Mouse (Mus musculus) forebrain, embryonic 12.5 days (tissue): ENCODE data around the gene Urah. TPM values are rescaled to one million over a fixed set of nuclear protein-coding genes. Genes with fewer than 3 reads are reported as not detected.

Experiments
- ATAC-seq: fragments of 200-750 bp; cut with Nextera tagmentation; 2 replicates; pipeline ENCODE4 v1.8.0; 2017; ENCODE audit warnings: moderate TSS enrichment; ENCODE audit not compliant: low FRiP score
- H3K27ac ChIP-seq: fragments of 300-500 bp; sonication (generic); 2 replicates; pipeline ENCODE4 v1.5.1; 2016; ENCODE audit warnings: mild to moderate bottlenecking
- H3K27me3 ChIP-seq: fragments of 300-500 bp; sonication (generic); 2 replicates; pipeline ENCODE4 v1.6.1; 2016; ENCODE audit warnings: mild to moderate bottlenecking
- H3K36me3 ChIP-seq: fragments of 300-500 bp; sonication (generic); replicated peaks from 2 replicates; pipeline ENCODE4 v1.6.1; 2016; ENCODE audit warnings: mild to moderate bottlenecking
- H3K4me1 ChIP-seq: fragments of 300-500 bp; sonication (generic); 2 replicates; pipeline ENCODE4 v1.6.1; 2016
- H3K4me2 ChIP-seq: fragments of 300-500 bp; sonication (generic); 2 replicates; pipeline ENCODE4 v1.6.1; 2016; ENCODE audit warnings: mild to moderate bottlenecking, moderate library complexity
- H3K4me3 ChIP-seq: fragments of 300-500 bp; sonication (generic); replicated peaks from 2 replicates; pipeline ENCODE4 v1.5.1; 2016; ENCODE audit warnings: mild to moderate bottlenecking
- H3K9ac ChIP-seq: fragments of 300-500 bp; sonication (generic); 2 replicates; pipeline ENCODE4 v1.6.1; 2016; ENCODE audit warnings: mild to moderate bottlenecking
- H3K9me3 ChIP-seq: fragments of 300-500 bp; sonication (generic); 2 replicates; pipeline ENCODE4 v1.6.1; 2016
- WGBS: fragments of 180-500 bp; shearing (Covaris S2); methylation state at CpG from one replicate; pipeline ENCODE4 v1.1.7; 2016; 5-methylcytosine and 5-hydroxymethylcytosine counted together
- polyA plus RNA-seq: library from polyadenylated mRNA; unstranded; fragments of >200 nt; fragmentation: Nextera tagmentation; extraction: Ambion mirVana; gene quantifications from 2 replicates; pipeline ENCODE4 v1.2.1, GENCODE M21; 2016

The Urah gene
- polyA plus RNA-seq, 1 experiment from 2014 or later = not detected

- Histone ChIP-seq H3K36me3 (peaks cover 60% of the 10 kb centered on the region), H3K27ac (peak within 1 kb of the TSS; percentile 89), H3K4me3 (peak within 1 kb of the TSS; percentile 78), H3K9me3 (no peaks in the 10 kb centered on the region), H3K27me3 (no peaks in the 10 kb centered on the region), H3K4me2 (peak within 1 kb of the TSS; percentile 97), H3K9ac (peak within 1 kb of the TSS; percentile 90), H3K4me1 (peaks cover 32% of the 10 kb centered on the region)
- 39% methylated on average over 40 of the region's 40 CpGs for WGBS
- ATAC-seq = peak; percentile 57
These were observed 23.0 kb downstream of the Urah start, which contains the start of gene Bet1l for GRCm38 (mm10) chr7:140857550-140858505. Gene Bet1l, minus strand, starts transcription at chr7:140857577.

GRCm38 (mm10) chr7:140858746-140859145 lies 23.9 kb downstream of the Urah start:
- 94% methylated on average over 8 of the region's 8 CpGs for WGBS
- Histone ChIP-seq H3K27me3 (no peaks in the 10 kb centered on the region), H3K4me2 (peak overlapping the region; percentile 97), H3K4me1 (peaks cover 32% of the 10 kb centered on the region), H3K27ac (no peak overlapping the region), H3K9ac (no peak overlapping the region), H3K9me3 (no peaks in the 10 kb centered on the region), H3K36me3 (peaks cover 60% of the 10 kb centered on the region), H3K4me3 (0 out of 2 replicates have a peak overlapping the region, but pooled peaks have one; percentile 78)
- ATAC-seq = no peak

- Histone ChIP-seq H3K9ac (no peak overlapping the region), H3K9me3 (no peaks in the 10 kb centered on the region), H3K4me2 (no peak overlapping the region), H3K27ac (no peak overlapping the region), H3K4me1 (peaks cover 29% of the 10 kb centered on the region), H3K36me3 (peaks cover 62% of the 10 kb centered on the region), H3K4me3 (no peak overlapping the region), H3K27me3 (no peaks in the 10 kb centered on the region)
- 81% methylated on average over 6 of the region's 6 CpGs for WGBS
- no peak for ATAC-seq
These were observed 25.2 kb downstream of the Urah start for GRCm38 (mm10) chr7:140859997-140860396.

GRCm38 (mm10) chr7:140860728-140861127 lies 25.9 kb downstream of the Urah start:
- H3K4me2 ChIP-seq = no peak overlapping the region
- H3K9me3 ChIP-seq = no peaks in the 10 kb centered on the region
- H3K27me3 ChIP-seq = no peaks in the 10 kb centered on the region
- H3K4me1 ChIP-seq = peaks cover 22% of the 10 kb centered on the region
- no peak for ATAC-seq
- WGBS = 94% methylated on average over 5 of the region's 5 CpGs
- H3K27ac ChIP-seq = no peak overlapping the region
- no peak overlapping the region for H3K4me3 ChIP-seq
- H3K36me3 ChIP-seq = peaks cover 63% of the 10 kb centered on the region
- no peak overlapping the region for H3K9ac ChIP-seq

GRCm38 (mm10) chr7:140864761-140865160 lies 29.9 kb downstream of the Urah start:
- Histone ChIP-seq H3K4me1 (0 out of 2 replicates have a peak, but pooled peaks cover under 1% of the 10 kb centered on the region), H3K9ac (no peak overlapping the region), H3K27me3 (no peaks in the 10 kb centered on the region), H3K9me3 (no peaks in the 10 kb centered on the region), H3K36me3 (peaks cover 65% of the 10 kb centered on the region), H3K4me2 (no peak overlapping the region), H3K27ac (no peak overlapping the region), H3K4me3 (no peak overlapping the region)
- no peak for ATAC-seq
- whole genome bisulfite sequencing = 95% methylated on average over 12 of the region's 12 CpGs

- no peaks in the 10 kb centered on the region for H3K27me3 ChIP-seq
- 87% methylated on average over 4 of the region's 4 CpGs for WGBS
- ATAC-seq = no peak
These were observed 39.4 kb downstream of the Urah start for GRCm38 (mm10) chr7:140874224-140874623.

GRCm38 (mm10) chr7:140877364-140877763 lies 42.5 kb downstream of the Urah start:
- Histone ChIP-seq H3K9me3 (no peaks in the 10 kb centered on the region), H3K9ac (no peak overlapping the region; the same call in 1 of the 2 replicates), H3K27me3 (no peaks in the 10 kb centered on the region), H3K27ac (no peak overlapping the region), H3K4me3 (no peak overlapping the region), H3K4me1 (peaks cover 7% of the 10 kb centered on the region), H3K4me2 (no peak overlapping the region), H3K36me3 (peaks cover 33% of the 10 kb centered on the region)
- WGBS = 92% methylated on average over 6 of the region's 6 CpGs
- no peak for ATAC-seq

More at GRCm38 (mm10) chr7:140874224-140874623, 39.4 kb downstream of the Urah start:
- Histone ChIP-seq H3K36me3 (peaks cover 39% of the 10 kb centered on the region), H3K9me3 (no peaks in the 10 kb centered on the region), H3K4me2 (no peak overlapping the region), H3K4me3 (no peak overlapping the region), H3K4me1 (no peaks in the 10 kb centered on the region), H3K9ac (no peak overlapping the region), H3K27ac (no peak overlapping the region)

GRCm38 (mm10) chr7:140879355-140879754 lies 44.5 kb downstream of the Urah start:
- no peak overlapping the region for H3K4me2 ChIP-seq
- H3K27ac ChIP-seq = no peak overlapping the region
- WGBS = 92% methylated on average over 7 of the region's 7 CpGs
- no peak for ATAC-seq
- no peak overlapping the region for H3K9ac ChIP-seq
- H3K4me1 ChIP-seq = peaks cover 17% of the 10 kb centered on the region
- no peaks in the 10 kb centered on the region for H3K27me3 ChIP-seq
- H3K9me3 ChIP-seq = no peaks in the 10 kb centered on the region
- H3K4me3 ChIP-seq = no peak overlapping the region
- H3K36me3 ChIP-seq = peaks cover 30% of the 10 kb centered on the region

- Histone ChIP-seq H3K4me3 (no peak overlapping the region), H3K27ac (no peak overlapping the region), H3K27me3 (no peaks in the 10 kb centered on the region), H3K4me2 (peak overlapping the region; percentile 66; the same call in 1 of the 2 replicates), H3K9ac (no peak overlapping the region), H3K9me3 (no peaks in the 10 kb centered on the region), H3K4me1 (peaks cover 17% of the 10 kb centered on the region), H3K36me3 (peaks cover 22% of the 10 kb centered on the region)
- WGBS = 91% methylated on average over 3 of the region's 3 CpGs
- ATAC-seq = no peak
These were observed 45.6 kb downstream of the Urah start for GRCm38 (mm10) chr7:140880419-140880818.

- no peak for ATAC-seq
- no peak overlapping the region for H3K27ac ChIP-seq
These were observed 46.2 kb downstream of the Urah start for GRCm38 (mm10) chr7:140880865-140881515.

GRCm38 (mm10) chr7:140881696-140882468 lies 47.1 kb downstream of the Urah start, which contains the start of the genes Psmd13 and Sirt3:
Gene Psmd13, plus strand, starts transcription at chr7:140881968.
Gene Sirt3, minus strand, starts transcription at chr7:140882309.
- ATAC-seq = peak; percentile 96
- no peaks in the 10 kb centered on the region for H3K9me3 ChIP-seq

More at GRCm38 (mm10) chr7:140880865-140881515, 46.2 kb downstream of the Urah start:
- 32% methylated on average over 8 of the region's 8 CpGs for WGBS
- Histone ChIP-seq H3K4me2 (peak overlapping the region; percentile 66), H3K9me3 (no peaks in the 10 kb centered on the region), H3K4me1 (peaks cover 17% of the 10 kb centered on the region), H3K27me3 (no peaks in the 10 kb centered on the region), H3K4me3 (peak overlapping the region; percentile 95), H3K9ac (peak overlapping the region; percentile 83), H3K36me3 (peaks cover 20% of the 10 kb centered on the region)

More at GRCm38 (mm10) chr7:140881696-140882468, 47.1 kb downstream of the Urah start, which contains the start of the genes Psmd13 and Sirt3:
- Histone ChIP-seq H3K4me3 (peak within 1 kb of the TSS; percentile 95), H3K36me3 (peaks cover 21% of the 10 kb centered on the region), H3K4me1 (peaks cover 17% of the 10 kb centered on the region), H3K4me2 (peak within 1 kb of the TSS; percentile 66), H3K9ac (peak within 1 kb of the TSS; percentile 83), H3K27ac (peak within 1 kb of the TSS; percentile 84), H3K27me3 (no peaks in the 10 kb centered on the region)
- WGBS = under 1% methylated on average over 57 of the region's 59 CpGs
